Mouse (Mus musculus): Measurements from ENCODE around the gene Dohh.

Dohh gene

DNA sequence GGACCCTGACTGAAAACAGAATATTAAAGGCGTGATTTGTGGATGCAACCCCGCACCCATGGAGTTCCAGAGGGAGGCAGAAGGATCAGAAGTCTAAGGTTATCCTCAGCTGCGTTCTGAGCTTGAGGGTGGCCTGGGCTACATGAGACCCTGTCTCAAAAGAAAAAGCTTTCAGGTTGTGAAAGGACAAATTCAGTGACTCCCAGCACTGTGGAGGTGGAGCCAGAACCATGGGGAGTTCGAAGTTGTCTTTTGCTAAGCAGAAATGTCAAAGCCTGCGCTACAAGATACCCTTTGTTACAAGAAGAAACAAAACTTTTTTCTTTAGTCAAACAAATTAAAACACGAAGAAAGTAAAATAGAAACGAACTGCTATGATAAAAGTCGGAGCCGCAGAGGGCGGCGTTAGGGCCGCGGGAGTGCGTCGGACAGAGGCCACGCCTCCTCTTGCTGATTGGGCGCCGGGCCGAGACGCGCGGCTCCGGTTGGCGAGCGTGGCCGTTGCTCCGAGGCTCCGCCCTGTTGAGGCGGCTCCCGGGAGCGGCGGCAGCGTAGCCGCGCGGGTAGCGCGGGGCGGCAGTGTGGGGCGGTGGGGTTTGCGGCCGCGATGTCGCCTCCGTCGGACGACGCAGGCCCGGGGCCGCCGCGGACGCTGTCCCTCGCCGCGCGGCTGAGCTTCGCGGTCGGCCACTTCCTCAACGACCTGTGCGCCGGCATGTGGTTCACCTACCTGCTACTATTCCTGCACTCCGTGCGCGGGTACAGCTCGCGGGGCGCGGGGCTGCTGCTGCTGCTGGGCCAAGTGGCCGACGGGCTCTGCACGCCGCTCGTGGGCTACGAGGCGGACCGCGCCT lies 27.0 kb upstream of the Dohh start, which contains the start of gene Mfsd12:
Mfsd12 (plus strand) TSS at position 501 of the 854 bp plus-strand sequence.
- peak; percentile 84 to 90 for DNase-seq (ENCODE audit: low spot score in 2 of 2)

DNA sequence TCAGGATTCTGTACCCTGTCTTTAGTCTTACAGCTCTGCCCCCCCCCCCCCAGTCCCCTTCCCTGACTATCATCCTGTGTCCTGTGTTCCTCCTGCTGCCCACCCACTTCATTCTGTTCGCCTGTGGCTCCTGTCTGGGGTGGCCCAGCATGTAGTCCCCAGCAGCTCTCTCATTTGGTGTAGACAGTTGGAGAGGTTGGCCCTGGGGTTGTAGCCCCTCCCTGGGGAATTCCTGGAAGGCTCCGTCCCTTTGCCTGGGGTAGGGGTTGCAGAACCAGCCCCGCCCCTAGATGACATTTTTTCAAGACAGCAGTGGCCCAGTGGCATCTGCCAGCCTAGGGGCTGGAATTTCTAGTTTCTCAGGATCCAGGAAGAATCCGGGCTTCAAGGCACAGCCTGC lies 26.0 kb upstream of the Dohh start:
- DNase-seq (ENCODE audit: low spot score in 2 of 2), result no peak

DNA sequence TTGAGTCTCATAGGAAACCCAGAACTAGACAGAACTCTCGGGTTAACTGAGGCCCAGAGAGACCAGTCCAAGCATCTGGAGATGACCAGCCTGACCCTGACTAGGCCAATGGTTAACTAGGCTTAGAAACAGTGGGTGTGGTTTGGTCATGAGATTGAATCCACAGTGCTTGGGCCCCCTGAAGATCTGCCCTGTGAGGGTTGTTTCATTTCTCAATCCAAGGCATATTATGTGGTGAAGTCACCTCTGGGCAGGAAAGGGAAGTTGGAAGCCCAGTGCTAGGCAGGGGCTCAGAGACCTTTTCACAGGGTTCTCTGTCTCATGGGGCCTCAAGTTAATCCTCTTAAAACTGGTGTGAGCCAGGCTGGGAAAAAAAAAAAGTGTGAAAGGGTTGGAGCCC lies 25.4 kb upstream of the Dohh start:
- DNase-seq (ENCODE audit: low spot score in 2 of 2), result no peak

DNA sequence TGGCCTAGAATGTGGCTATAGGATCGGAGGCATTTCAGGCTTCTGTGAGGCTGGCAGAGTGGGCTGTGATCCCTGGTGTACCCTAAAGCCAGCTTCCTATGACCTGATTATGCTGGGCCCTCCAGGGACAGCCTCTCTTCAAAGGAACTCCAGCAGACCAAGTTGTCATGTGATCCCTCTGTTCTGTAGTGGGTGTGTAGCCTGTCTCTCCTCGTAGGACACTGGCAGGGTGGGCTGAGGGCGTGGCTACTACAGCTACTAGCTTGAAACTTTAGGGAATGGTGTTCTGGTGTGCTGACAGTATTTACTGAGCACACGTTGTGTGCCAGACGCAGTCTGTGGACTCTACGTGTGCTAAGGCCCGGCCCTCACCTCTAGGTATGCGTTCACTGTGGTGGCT lies 23.5 kb upstream of the Dohh start:
- DNase-seq (ENCODE audit: low spot score in 2 of 2), result no peak

DNA sequence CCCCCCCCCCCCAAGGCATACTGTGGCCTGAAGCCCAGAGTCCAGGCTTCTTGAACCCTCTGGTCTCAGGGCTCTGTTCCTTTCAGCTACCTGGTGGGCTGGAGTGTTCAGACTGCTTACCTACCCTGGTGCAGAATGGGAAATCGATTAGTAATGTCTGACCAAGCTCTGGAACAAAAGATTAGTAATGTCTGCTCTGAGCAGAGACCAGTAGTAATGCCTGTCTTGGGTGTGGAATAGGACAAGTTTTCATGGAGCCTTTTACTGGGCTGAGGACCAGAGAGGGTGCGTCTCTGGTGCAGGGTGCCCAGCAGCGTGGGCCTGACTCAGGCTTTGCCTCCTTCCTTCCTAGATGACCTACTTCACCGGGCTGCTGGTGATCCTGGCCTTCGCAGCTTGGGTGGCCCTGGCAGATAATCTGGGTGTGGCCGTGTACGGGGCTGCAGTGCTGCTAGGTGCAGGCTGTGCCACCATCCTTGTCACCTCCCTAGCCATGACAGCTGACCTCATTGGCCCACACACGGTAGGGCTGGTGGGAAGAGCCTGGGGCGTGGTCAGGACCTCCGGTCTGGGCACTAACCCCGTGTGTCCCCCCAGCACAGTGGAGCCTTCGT lies 21.8 kb upstream of the Dohh start:
- DNase-seq (ENCODE audit: low spot score in 2 of 2), result no peak

DNA sequence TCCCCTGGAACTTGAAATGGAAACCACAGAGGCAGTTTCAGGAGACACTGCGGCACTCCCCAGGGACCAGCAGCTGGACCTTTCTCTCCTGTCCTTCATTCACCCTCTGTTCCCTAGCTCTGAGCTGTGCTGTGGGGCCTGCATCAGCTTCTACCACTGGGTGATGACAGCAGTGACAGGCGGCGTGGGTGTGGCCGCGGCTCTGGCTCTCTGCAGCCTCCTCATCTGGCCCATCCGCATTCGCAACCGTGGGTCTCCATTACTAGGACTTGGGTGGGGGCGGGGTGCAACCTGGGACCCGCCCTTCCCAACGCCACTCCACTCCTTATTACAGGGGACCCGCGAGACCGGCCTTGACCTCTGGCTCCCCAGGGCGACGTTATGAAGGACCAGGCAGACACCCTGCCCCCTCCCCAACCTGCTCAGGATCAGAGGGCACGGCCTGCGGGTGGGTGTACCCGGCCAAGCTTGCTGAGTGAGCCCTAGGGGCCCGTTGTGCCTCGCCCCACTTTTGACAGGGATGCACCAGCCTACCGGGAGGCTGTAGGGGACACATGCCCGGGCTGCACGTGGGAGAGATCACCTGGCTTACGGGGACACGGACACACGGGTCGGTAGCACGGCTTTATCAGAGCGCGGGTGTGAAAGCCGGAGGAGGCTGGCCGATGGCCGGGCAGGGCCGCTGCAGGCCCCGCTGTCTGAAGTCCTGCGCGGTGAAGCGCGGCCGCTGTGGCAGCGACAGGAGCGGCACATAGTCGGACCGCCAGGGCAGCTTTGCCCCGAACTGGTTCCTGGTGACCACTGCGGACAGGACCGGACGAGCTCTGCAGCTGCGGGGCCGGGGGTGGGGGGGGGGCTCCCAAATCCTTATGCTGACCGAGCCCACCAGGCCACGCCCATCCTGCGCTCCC lies 20.5 kb upstream of the Dohh start:
- no peak for DNase-seq (ENCODE audit: low spot score in 2 of 2)

DNA sequence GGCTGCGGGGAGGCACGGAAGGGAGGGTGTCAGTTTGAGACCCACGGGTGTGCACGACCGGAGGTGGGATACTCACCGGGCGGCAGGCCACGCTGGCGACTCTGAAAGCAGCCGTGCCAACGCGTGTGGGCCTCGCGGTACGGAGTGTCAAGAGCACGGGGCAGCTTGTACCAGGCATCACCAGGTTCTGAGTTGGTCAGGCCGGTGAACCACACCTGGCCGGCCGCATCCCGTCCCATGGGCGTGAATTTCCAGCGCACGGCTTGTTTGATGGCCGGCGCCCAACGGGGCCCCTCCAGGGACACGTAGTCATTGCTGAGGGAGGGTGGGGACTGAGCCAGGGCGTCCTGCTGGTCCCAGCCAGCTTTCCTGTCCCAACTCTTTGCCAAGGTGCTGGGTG lies 19.6 kb upstream of the Dohh start:
- no peak for DNase-seq (ENCODE audit: low spot score in 2 of 2)

DNA sequence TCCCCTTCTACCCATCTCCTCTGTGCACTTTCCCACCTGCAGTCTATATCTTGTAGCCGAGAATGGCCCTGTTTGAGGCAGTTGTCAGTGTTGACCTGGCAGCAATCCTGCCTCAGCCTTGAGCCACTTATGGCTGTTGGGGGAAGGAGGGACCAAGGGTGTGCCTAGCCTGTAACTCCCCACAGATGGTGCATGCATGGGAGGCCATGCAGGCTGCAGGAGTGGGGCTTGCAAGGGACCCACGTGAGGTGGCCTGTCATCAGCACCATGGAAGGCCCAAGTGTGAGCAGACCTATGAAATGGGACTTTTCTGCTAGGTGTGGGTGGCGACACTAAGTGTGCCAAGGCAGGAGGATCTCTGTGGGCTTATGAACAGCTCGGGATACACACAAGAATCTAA lies 19.2 kb upstream of the Dohh start:
- DNase-seq (ENCODE audit: low spot score in 2 of 2), result no peak

DNA sequence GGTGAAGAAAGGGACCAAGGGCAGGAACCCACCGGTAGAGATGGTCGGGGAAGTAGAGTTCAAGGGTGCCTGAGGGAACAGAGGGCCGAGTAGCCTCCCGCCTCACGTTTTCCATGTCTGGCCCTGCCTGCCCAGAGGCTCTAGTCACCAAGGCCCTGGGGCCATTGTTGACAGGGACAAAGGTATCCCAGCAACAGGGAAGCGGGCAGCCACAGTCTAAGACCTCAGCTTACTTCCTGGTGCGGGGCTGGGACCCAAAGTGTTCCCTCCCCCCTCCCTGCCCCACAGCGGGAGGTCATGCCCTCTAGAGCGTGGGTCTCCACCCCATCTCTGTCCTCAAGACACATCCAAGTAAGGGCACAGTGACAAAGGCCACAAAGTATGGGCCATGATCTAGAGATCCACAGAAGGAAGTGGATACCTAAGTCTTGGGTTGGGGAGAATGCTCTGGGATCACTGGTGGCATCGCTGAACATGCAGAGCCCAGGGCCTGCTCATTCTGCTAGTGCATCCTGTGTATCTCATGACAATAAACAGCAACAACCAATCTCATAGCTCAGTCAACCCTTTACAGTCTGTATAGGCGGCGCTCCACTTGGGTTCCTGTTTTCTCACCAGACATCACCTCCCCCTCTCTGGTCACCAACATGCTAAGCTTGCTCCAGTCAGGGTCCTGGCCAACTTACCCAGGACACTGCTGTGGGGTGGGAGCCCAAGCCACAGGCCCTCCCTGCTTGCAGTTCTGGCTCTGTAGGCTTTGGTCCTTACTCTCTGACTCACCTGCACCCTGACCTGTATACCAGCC lies 18.4 kb upstream of the Dohh start, which contains the start of gene 4930404N11Rik:
4930404N11Rik (minus strand) TSS at position 145 of the 805 bp plus-strand sequence.
- DNase-seq (ENCODE audit: low spot score in 2 of 2), result no peak

DNA sequence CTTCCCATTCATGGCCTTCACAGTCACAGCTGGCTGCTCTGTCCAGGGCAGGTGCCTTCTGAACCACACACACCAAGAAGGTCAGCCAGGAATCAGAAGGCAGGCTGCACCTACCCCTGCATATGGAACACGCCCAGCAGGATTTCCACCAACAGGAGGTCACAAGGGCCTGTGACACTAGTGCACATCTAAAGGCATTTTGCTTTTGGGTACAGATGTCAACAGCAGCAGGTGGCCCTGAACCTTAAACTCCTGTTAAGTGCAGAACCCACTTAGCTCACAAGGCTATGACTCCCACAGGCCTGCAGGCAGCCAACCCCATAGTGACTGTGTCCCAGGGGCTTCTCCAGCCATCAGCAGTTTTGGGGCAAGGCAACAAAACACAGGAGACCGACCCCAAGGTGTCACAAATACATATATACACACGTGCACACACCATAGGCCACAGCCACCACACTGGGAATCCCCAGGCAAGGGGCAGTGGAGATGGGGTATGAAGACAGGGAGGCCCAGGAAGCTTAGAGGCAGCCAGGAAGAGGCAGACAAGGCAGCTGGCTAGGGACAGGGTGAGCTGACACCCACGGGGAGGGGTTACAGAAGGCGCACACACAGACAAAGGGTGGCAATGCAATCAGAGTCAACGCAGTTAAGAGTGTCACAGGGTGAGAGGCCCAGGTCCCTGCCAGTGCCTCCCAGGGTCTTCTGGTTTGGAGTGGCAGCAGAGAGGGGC lies 17.6 kb upstream of the Dohh start:
- no peak for DNase-seq (ENCODE audit: low spot score in 2 of 2)

DNA sequence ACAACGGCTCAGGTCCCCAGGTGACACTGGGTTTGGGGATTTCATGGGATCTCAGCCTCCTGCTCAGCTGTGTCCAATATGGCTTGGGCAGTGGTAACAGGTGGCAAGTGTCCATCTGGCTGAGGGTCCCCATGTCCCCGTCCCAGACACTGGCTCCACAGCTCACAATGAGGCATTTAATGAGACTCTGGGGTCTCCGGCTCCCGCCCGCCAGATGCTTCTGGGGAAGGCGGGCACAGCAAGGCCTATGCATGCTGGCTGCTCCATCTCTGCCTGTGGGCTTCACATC lies 17.1 kb upstream of the Dohh start:
- no peak for DNase-seq (ENCODE audit: low spot score in 2 of 2)

DNA sequence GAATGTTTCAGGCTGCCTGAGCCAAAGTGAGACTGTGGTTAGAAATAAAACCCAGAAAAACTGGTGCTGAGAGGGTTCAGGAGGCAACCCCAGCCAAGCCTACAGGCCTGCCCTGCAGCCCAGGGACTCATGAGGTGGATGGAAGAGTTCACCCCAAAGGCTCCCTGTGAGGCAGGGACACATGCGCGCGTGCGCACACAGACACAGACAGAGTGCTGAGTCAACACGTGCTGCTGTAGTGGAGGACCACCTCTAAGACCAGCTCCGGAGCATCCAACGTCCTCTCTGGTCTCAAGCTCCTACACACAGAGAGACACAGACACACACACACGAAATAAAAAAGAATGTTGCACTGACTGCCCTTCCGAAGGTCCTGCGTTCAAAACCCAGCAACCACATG lies 8.9 kb upstream of the Dohh start:
- no peak for DNase-seq (ENCODE audit: low spot score in 2 of 2)

DNA sequence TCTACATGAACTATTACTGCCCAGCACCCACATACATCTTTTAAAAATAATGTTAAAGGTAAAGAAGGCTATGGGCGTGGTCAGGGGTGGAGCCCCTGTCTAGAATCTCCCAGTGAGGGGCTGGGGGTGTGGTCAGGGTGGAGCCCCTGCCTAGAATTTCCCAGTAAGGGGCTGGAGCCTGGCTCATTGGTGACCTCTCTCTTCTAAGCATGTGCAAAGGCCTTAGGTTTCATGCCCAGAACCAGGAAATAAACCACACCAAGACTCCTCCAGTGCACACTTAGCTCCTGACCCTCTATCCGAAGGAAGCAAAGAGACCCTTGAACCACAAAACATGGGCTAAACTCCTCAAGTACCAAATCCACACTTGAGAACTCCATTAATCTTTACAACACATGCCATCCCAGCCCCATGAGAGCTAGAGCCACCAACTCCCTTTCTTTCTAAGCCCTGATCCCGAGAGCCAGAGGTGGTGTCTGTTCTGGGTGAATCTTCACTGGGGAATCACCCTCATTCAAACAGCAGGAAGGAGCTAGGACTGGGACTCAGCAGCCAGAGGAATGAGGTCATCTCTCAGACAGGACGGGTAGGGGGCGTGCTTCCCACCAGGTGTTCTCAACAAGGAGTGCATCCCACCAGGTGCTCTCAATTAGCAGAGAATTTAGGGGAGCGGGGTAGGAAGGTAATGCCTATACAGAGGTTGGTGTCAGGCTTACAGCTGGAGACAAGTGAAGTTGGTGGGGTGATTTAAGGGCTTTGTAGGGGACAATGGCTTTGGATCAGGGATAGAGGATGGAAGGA lies 7.5 kb upstream of the Dohh start:
- no peak for DNase-seq (ENCODE audit: low spot score in 2 of 2)

DNA sequence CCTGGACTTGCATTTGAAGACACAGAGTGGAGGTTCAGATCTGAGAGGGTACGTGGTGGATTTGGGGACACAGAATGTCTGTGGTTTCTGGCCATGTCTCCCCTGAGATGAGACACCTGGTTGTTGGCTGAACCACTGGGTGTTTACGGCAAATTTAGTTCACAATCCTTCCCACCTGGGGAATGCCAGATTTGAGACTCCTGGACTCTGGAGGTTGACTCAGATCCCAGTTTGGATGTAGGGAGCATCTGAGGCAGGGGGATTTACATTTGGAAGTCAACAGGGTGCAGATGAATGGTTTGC lies 6.9 kb upstream of the Dohh start:
- DNase-seq (ENCODE audit: low spot score in 2 of 2), result no peak

DNA sequence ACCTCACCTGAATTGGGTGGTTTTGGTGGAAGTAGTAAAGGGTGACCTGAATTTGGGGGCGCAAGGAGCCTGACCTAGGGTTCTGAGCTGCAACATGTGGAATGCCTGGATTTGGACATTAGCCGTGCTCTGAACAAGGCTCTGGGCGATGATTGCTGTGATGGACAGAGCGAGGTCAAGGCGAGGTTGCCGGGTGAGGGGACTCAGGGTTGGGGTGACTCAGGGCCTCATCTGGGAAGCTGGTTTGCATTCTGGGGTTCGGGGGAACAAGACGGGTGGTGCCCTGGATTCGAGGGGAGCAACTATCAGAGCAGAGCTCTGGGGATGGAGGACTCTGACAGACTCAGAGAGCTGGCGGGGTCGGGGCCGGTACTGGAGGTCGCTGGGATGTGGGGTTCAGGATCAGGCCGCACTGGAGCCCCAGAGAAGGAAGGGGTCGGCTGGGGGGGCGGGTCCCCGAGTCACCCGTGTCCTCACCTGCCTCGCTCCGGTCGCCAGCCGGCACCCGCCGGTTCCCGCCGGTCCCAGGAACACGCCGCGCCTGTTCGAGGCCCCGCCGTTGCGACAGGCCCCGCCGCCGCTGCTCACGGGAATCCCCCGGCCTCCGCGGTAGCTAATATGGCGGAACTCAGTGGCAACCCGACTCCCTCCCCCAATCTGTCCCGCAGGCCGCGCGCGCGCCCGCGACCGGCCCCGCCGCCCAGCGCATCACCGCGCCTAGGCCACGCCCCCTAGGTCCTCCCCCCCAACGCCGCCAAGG lies 6.3 kb upstream of the Dohh start, which contains the start of gene Fzr1:
Fzr1 (minus strand) TSS at position 724 of the 760 bp plus-strand sequence.
- no peak for DNase-seq (ENCODE audit: low spot score in 2 of 2)

DNA sequence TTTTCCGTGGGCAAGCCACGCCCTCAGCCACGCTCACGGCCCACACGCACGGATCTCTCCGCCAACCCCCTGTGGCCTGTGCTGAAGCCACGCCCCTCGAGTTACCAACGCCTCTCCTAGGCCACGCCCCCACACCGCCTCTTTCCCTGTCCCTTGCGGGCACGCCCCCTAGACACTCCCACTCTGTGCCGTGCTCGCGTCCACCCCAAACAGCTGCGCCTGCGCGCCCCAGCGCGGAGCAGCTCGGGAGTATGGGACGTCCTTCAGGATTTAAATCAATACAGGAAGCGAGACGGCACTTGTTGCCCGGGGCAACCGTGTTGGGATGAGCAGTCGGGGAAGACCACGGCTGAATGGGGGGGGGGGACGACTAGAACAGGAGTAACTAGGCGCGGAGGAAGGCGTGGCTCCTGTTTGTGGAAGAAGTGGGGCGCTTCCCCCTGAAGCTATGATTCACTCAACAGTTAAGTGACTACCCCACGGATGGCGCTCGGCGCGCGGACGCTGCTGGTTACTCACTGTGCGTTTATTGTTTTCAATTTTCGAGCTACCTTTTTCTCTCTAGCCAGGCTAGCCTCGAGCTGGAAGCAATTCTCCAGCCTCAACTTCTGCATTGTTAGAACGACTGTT lies 5.6 kb upstream of the Dohh start:
- peak; percentile 100 for DNase-seq (ENCODE audit: low spot score in 2 of 2)

DNA sequence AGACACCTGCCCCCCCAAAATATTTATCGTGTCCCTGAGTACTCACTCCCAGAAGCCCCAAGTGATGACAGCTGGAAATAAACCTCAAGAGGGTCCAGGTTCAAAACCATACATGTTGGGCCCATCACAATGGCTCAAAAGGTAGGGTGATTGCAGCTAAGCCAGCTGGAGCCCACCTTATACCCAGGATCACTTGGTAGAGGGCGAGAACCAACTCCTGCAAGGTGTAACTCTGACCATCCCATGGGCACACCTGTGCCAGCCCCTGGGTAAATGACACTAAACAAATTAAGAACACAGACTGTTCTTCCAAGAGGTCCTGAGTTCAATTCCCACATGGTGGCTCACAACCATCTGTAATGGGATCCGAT lies 5.1 kb upstream of the Dohh start:
- DNase-seq (ENCODE audit: low spot score in 2 of 2), result no peak

DNA sequence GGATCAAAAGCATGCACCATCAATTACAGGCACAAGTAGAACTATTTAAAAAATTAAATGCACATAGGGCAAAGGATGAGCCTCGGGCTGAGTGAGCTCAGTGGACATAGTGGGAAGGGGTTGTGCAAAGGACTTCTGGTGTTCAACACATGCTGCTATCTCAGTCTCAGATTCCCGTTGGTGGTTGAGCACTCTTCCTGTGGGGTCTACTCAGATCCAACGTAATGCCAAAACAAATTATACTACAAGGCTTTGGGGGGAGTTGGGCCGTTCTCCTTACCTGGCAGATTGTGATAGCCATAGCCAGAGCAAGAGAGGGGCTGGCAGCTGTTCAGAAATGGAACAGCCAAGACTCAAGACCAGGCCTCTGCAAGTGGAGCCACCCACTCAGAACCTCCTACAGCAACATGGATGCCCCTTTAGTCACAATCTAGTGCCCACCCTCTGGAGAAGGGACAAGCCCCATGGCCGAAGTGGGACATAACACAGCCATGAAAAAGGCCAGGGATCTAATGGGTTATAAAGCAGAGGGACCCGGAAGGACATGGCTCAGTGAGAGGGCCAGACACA lies 4.3 kb upstream of the Dohh start:
- DNase-seq (ENCODE audit: low spot score in 2 of 2), result no peak

DNA sequence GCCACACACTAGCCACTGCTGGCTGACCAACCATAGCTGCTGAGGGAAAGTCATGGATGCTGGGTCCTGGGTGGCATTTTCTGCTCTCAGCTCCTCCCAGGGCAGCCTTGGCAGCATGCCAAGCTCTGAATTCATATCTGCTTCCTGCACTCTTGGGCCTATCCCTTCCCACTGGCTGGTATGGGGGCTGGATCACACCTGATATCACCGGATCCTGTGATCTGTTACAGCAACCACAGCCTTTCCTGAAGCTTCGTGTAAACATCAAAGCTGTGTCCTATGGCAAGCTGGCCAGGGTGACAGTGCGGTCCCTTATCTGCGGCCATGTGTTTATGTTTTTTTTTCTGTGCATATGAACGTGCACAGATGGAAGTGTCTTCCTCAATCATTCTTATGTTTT lies 2.2 kb upstream of the Dohh start:
- DNase-seq (ENCODE audit: low spot score in 2 of 2), result no peak

Measured in thymus, postnatal 10 days (tissue).